Mouse (Mus musculus): ENCODE data around the gene Mapk9. TPM values are rescaled to one million over a fixed set of nuclear protein-coding genes. Genes with fewer than 3 reads are reported as not detected.
A peak's percentile ranks its signal among the peaks of the same experiment; 100 is the strongest.

Mapk9 gene
- polyA plus RNA-seq, 1 experiment from 2014 or later = 41.8 TPM

DNA sequence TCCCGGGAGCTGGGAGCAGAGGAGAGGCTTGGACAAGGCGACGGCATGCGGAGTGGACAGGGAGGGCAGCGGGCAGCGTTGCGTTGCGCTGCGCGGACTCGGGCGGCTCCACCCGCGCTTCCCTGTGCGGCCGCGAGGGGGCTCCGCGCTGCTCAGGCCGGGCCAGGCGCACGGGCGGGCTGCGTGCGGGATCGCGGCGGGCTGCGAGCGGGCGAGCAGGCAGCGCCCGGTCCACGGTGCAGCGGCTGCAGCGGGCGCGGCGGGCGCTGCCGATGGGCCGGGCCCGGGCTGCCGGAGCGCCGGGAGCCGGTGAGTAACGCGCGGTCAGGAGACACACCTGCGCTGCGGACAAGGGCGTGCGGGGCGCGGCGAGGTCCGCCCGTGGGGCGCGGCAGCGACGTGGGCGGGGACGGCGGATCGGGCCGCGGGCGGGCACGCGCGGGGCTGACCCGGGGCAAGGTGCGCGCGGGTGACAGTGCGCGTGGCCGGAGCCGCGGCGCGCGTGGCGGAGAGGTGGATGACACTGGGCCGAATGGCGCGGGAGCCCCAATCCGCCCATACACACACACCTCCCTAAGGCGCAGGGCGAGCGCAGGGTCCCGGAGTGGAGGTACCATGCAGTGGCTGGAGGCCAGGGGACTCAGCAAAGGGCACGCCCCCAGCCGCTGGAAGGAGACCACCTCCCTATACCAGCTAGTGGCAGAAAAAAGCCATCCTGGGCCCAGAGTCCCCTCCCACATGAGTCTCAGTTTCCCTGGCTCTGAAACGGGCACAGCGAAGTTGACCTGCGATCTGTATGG, 55.3 kb downstream of the Mapk9 start, which contains the start of gene Rasgef1c:
Gene Rasgef1c (plus strand): TSS at position 177 of the 800 bp plus-strand sequence.
- Histone ChIP-seq H3K36me3 (replicated peaks) (no peaks in the 10 kb centered on the region), H3K4me1 (peaks cover 6% of the 10 kb centered on the region), H3K27me3 (peaks cover 43% of the 10 kb centered on the region), H3K9ac (peak within 1 kb of the TSS; percentile 77), H3K4me2 (peak within 1 kb of the TSS; percentile 100), H3K4me3 (replicated peaks) (peak within 1 kb of the TSS; percentile 71), H3K9me3 (peaks cover 6% of the 10 kb centered on the region), H3K27ac (no peak within 1 kb of the TSS)
- WGBS = 2% methylated on average over 89 of the region's 99 CpGs
- peak; percentile 92 for ATAC-seq (ENCODE audit: low FRiP score)

- H3K27ac ChIP-seq = no peak overlapping the region
- peaks cover 6% of the 10 kb centered on the region for H3K4me1 ChIP-seq
- H3K4me2 ChIP-seq = no peak overlapping the region
- peaks cover 43% of the 10 kb centered on the region for H3K27me3 ChIP-seq
- H3K9me3 ChIP-seq = no peaks in the 10 kb centered on the region
- no peak overlapping the region for H3K4me3 ChIP-seq (replicated peaks)
- no peaks in the 10 kb centered on the region for H3K36me3 ChIP-seq (replicated peaks)
- ATAC-seq (ENCODE audit: low FRiP score) = peak; percentile 55; the same call in 1 of the 2 replicates
- H3K9ac ChIP-seq = no peak overlapping the region
- WGBS = 15% methylated on average over 7 of the region's 7 CpGs
Observed at GRCm38 (mm10) chr11:49903333-49903732, 56.8 kb downstream of the Mapk9 start.

- H3K9me3 ChIP-seq = no peaks in the 10 kb centered on the region
- 55% methylated on average over 15 of the region's 15 CpGs for WGBS
- no peak for ATAC-seq (ENCODE audit: low FRiP score)
- H3K36me3 ChIP-seq (replicated peaks) = no peaks in the 10 kb centered on the region
- peaks cover 7% of the 10 kb centered on the region for H3K4me1 ChIP-seq
- H3K4me2 ChIP-seq = no peak overlapping the region
- no peak overlapping the region for H3K9ac ChIP-seq
- H3K27ac ChIP-seq = no peak overlapping the region
- H3K27me3 ChIP-seq = no peaks in the 10 kb centered on the region
- no peak overlapping the region for H3K4me3 ChIP-seq (replicated peaks)
Observed at GRCm38 (mm10) chr11:49918521-49919180, 72.1 kb downstream of the Mapk9 start.

DNA sequence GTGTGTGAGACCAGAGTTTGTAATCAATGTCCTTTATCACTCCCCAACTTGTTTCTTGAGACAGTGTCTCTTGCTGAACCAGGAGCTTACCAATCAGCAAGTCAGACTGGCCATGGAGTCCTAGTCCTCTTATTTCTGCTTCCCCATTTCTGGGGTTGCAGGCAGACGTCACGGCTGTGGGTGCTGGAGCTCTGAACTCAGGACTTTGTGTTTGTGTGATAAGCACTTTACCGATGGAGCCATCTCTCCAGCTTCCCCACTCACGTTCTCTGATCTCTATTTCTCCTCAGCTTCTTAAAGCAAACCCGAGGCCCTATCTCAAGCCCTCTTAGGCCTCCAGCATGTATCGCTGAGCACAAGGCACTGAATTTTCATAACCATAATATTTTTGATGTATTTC, 72.8 kb downstream of the Mapk9 start:
- no peaks in the 10 kb centered on the region for H3K27me3 ChIP-seq
- no peak overlapping the region for H3K4me3 ChIP-seq (replicated peaks)
- no peak for ATAC-seq (ENCODE audit: low FRiP score)
- H3K27ac ChIP-seq = no peak overlapping the region
- peaks cover 7% of the 10 kb centered on the region for H3K4me1 ChIP-seq
- no peaks in the 10 kb centered on the region for H3K36me3 ChIP-seq (replicated peaks)
- no peak overlapping the region for H3K9ac ChIP-seq
- WGBS = 93% methylated on average over 6 of the region's 6 CpGs
- no peaks in the 10 kb centered on the region for H3K9me3 ChIP-seq
- H3K4me2 ChIP-seq = no peak overlapping the region

GRCm38 (mm10) chr11:49923539-49923938, 77.0 kb downstream of the Mapk9 start:
- no peak for ATAC-seq (ENCODE audit: low FRiP score)
- no peak overlapping the region for H3K9ac ChIP-seq
- no peaks in the 10 kb centered on the region for H3K9me3 ChIP-seq

DNA sequence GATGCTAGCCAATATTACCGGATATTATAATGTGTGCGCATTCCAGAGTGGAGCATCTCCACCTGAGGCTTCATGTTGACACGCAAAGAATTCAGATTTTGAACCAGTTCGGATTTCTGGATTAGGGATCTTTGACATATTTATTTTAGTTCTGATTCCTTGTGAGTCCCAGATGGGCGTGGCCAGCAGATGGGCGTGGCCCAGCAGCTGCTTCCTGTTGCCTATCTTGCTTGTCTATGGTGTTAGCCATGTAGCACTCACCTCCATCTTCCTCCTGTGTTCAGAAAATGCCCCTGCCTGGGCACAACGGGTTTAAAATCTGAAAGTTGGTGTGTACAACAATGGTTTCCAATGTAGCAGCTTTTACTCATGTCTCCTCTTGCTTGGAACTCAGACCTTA, 79.6 kb downstream of the Mapk9 start:
- 81% methylated on average over 7 of the region's 7 CpGs for WGBS
- no peak for ATAC-seq (ENCODE audit: low FRiP score)
- H3K4me3 ChIP-seq (replicated peaks) = no peak overlapping the region
- no peaks in the 10 kb centered on the region for H3K27me3 ChIP-seq
- no peak overlapping the region for H3K9ac ChIP-seq
- H3K4me2 ChIP-seq = no peak overlapping the region
- no peaks in the 10 kb centered on the region for H3K36me3 ChIP-seq (replicated peaks)
- H3K4me1 ChIP-seq = peaks cover 23% of the 10 kb centered on the region
- peak overlapping the region; percentile 78; the same call in 1 of the 2 replicates for H3K27ac ChIP-seq
- H3K9me3 ChIP-seq = no peaks in the 10 kb centered on the region

More at GRCm38 (mm10) chr11:49923539-49923938, 77.0 kb downstream of the Mapk9 start:
- Histone ChIP-seq H3K27me3 (no peaks in the 10 kb centered on the region), H3K4me2 (no peak overlapping the region), H3K36me3 (replicated peaks) (no peaks in the 10 kb centered on the region), H3K27ac (no peak overlapping the region), H3K4me3 (replicated peaks) (no peak overlapping the region), H3K4me1 (peaks cover 23% of the 10 kb centered on the region)
- 93% methylated on average over 9 of the region's 9 CpGs for WGBS

- 26% methylated on average over 4 of the region's 4 CpGs for WGBS
Observed at GRCm38 (mm10) chr11:49927169-49927568, 80.6 kb downstream of the Mapk9 start.

GRCm38 (mm10) chr11:49927670-49928069, 81.1 kb downstream of the Mapk9 start:
- H3K4me1 ChIP-seq = peaks cover 35% of the 10 kb centered on the region
- 76% methylated on average over 6 of the region's 6 CpGs for WGBS
- ATAC-seq (ENCODE audit: low FRiP score) = peak; percentile 60
- H3K9me3 ChIP-seq = no peaks in the 10 kb centered on the region
- H3K4me3 ChIP-seq (replicated peaks) = no peak overlapping the region
- H3K36me3 ChIP-seq (replicated peaks) = no peaks in the 10 kb centered on the region
- H3K9ac ChIP-seq = no peak overlapping the region
- H3K4me2 ChIP-seq = no peak overlapping the region
- H3K27me3 ChIP-seq = no peaks in the 10 kb centered on the region
- peak overlapping the region; percentile 78 for H3K27ac ChIP-seq

More at GRCm38 (mm10) chr11:49927169-49927568, 80.6 kb downstream of the Mapk9 start:
- peak; percentile 82 for ATAC-seq (ENCODE audit: low FRiP score)
- Histone ChIP-seq H3K9me3 (no peaks in the 10 kb centered on the region), H3K27ac (peak overlapping the region; percentile 78), H3K27me3 (no peaks in the 10 kb centered on the region), H3K9ac (no peak overlapping the region), H3K4me1 (peaks cover 33% of the 10 kb centered on the region), H3K4me3 (replicated peaks) (no peak overlapping the region), H3K4me2 (no peak overlapping the region), H3K36me3 (replicated peaks) (no peaks in the 10 kb centered on the region)

- H3K4me2 ChIP-seq = no peak overlapping the region
- no peak for ATAC-seq (ENCODE audit: low FRiP score)
- H3K27ac ChIP-seq = peak overlapping the region; percentile 14; the same call in 1 of the 2 replicates
- H3K4me1 ChIP-seq = peaks cover 37% of the 10 kb centered on the region
- no peak overlapping the region for H3K9ac ChIP-seq
- 32% methylated on average over 5 of the region's 5 CpGs for WGBS
- H3K4me3 ChIP-seq (replicated peaks) = no peak overlapping the region
- H3K9me3 ChIP-seq = no peaks in the 10 kb centered on the region
- H3K27me3 ChIP-seq = no peaks in the 10 kb centered on the region
- no peaks in the 10 kb centered on the region for H3K36me3 ChIP-seq (replicated peaks)
Observed at GRCm38 (mm10) chr11:49931037-49931625, 84.6 kb downstream of the Mapk9 start.

DNA sequence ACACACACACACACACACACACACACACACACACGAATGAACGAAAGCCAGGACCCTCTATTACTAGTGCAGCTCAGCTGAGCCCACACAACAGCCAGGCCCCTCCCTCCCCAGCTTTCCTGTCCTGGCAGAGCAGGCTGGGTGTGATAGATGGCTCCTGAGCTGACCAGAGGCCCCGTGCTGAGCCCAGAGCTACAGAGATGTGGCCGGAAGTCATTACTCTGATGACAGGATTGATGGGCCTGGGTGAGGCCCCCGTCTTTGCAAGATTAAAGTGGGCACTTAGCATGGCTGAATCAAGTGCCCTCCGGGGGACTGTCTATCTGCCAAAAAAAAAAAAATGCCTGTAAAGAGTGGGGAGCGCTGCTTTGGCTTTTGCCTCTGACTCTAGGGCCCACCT, 85.3 kb downstream of the Mapk9 start:
- Histone ChIP-seq H3K27me3 (no peaks in the 10 kb centered on the region), H3K4me2 (no peak overlapping the region), H3K9me3 (no peaks in the 10 kb centered on the region), H3K4me1 (peaks cover 30% of the 10 kb centered on the region), H3K27ac (no peak overlapping the region; the same call in 1 of the 2 replicates), H3K36me3 (replicated peaks) (no peaks in the 10 kb centered on the region), H3K9ac (no peak overlapping the region), H3K4me3 (replicated peaks) (no peak overlapping the region)
- 49% methylated on average over 7 of the region's 7 CpGs for WGBS
- peak; percentile 50 for ATAC-seq (ENCODE audit: low FRiP score)

DNA sequence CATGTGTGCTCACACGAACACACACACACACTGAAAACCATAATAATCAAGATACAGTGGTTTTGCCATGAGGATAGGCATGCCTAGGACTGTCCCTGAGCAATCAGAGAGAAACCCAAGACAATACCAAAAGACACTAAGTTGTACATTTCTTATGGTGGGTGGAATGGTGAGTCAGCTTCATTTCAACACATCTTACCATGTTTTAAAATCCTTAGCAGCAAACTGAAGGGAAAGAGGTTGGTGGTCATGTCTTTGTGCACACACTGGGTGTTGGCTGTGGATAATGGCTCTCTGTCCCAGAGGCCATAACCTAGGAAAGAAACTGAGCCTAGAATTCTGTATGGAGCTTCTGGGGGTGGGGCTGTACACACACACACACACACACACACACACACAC, 87.3 kb downstream of the Mapk9 start:
- no peak overlapping the region for H3K27ac ChIP-seq
- H3K4me1 ChIP-seq = peaks cover 21% of the 10 kb centered on the region
- no peaks in the 10 kb centered on the region for H3K27me3 ChIP-seq
- H3K9ac ChIP-seq = no peak overlapping the region
- 81% methylated on average over 1 of the region's 1 CpGs for WGBS
- H3K36me3 ChIP-seq (replicated peaks) = no peaks in the 10 kb centered on the region
- no peak for ATAC-seq (ENCODE audit: low FRiP score)
- no peak overlapping the region for H3K4me3 ChIP-seq (replicated peaks)
- H3K9me3 ChIP-seq = no peaks in the 10 kb centered on the region
- H3K4me2 ChIP-seq = no peak overlapping the region

GRCm38 (mm10) chr11:49934322-49934721, 87.8 kb downstream of the Mapk9 start:
- WGBS = 67% methylated on average over 10 of the region's 10 CpGs
- Histone ChIP-seq H3K27ac (no peak overlapping the region), H3K4me3 (replicated peaks) (no peak overlapping the region), H3K4me1 (peaks cover 26% of the 10 kb centered on the region), H3K4me2 (no peak overlapping the region), H3K27me3 (no peaks in the 10 kb centered on the region), H3K9me3 (no peaks in the 10 kb centered on the region), H3K36me3 (replicated peaks) (no peaks in the 10 kb centered on the region), H3K9ac (no peak overlapping the region)
- ATAC-seq (ENCODE audit: low FRiP score) = no peak

All from forebrain, embryonic 12.5 days (tissue).